Mouse (Mus musculus) liver, embryonic 12.5 days (tissue): ENCODE data around the gene Hpcal1. TPM values are rescaled to one million over a fixed set of nuclear protein-coding genes. Genes with fewer than 3 reads are reported as not detected.
"Not testable (repeated sequence)": the region's sequence is repeated elsewhere in the genome, so short reads cannot be mapped to it uniquely, and the experiment has no call there.

Experiments
- ATAC-seq: fragments of 200-750 bp; cut with Nextera tagmentation; 2 replicates; pipeline ENCODE4 v1.8.0; 2017; ENCODE audit warnings: moderate number of reproducible peaks, mild to moderate bottlenecking, moderate library complexity
- H3K27ac ChIP-seq: fragments of 300-500 bp; sonication (generic); 2 replicates; pipeline ENCODE4 v1.5.1; 2016; ENCODE audit warnings: mild to moderate bottlenecking
- H3K27me3 ChIP-seq: fragments of 300-500 bp; sonication (generic); replicated peaks from 2 replicates; pipeline ENCODE4 v1.6.1; 2016; ENCODE audit warnings: mild to moderate bottlenecking, moderate library complexity
- H3K36me3 ChIP-seq: fragments of 300-500 bp; sonication (generic); 2 replicates; pipeline ENCODE4 v1.6.1; 2016; ENCODE audit warnings: mild to moderate bottlenecking, moderate library complexity
- H3K4me1 ChIP-seq: fragments of 300-500 bp; sonication (generic); 2 replicates; pipeline ENCODE4 v1.6.1; 2016
- H3K4me2 ChIP-seq: fragments of 300-500 bp; sonication (generic); 2 replicates; pipeline ENCODE4 v1.6.1; 2016; ENCODE audit warnings: mild to moderate bottlenecking, moderate library complexity
- H3K4me3 ChIP-seq: fragments of 300-500 bp; sonication (generic); 2 replicates; pipeline ENCODE4 v1.5.1; 2016; ENCODE audit warnings: mild to moderate bottlenecking, moderate library complexity
- H3K9ac ChIP-seq: fragments of 300-500 bp; sonication (generic); 2 replicates; pipeline ENCODE4 v1.6.1; 2016; ENCODE audit warnings: mild to moderate bottlenecking, moderate library complexity
- H3K9me3 ChIP-seq: fragments of 300-500 bp; sonication (generic); replicated peaks from 2 replicates; pipeline ENCODE4 v1.6.1; 2016; ENCODE audit warnings: mild to moderate bottlenecking, moderate library complexity
- WGBS: fragments of 180-500 bp; shearing (Covaris S2); methylation state at CpG from one replicate; pipeline ENCODE4 v1.1.7; 2016; ENCODE audit not compliant: insufficient replicate concordance; 5-methylcytosine and 5-hydroxymethylcytosine counted together
- polyA plus RNA-seq: library from polyadenylated mRNA; unstranded; fragments of >200 nt; fragmentation: Nextera tagmentation; extraction: Ambion mirVana; gene quantifications from 2 replicates; pipeline ENCODE4 v1.2.1, GENCODE M21; 2016

The Hpcal1 gene
- polyA plus RNA-seq, 1 experiment from 2014 or later, result 17.6 TPM

DNA sequence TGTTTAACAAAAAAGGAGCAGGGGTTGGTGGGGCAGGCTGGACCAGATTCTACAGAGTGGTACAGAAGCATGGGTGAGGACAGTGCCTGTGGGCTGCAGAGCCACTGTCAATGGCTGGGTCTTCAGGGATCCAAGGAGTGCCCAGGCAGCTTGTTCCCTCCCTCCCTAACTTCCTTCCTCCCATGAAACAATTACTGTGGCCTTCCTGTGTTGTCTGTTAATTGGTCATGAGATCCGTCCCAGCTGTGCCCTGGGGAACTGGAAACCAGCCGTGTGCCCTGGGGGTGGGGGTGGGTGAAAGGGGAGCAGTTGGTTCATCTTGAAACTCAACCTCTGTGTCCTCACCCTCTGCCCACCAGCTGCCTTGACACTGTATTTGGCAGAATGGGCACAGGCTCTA, 79.9 kb downstream of the Hpcal1 start:
- H3K27me3 ChIP-seq, result no peaks in the 10 kb centered on the region
- H3K27ac ChIP-seq, result no peak overlapping the region
- H3K9me3 ChIP-seq, result no peaks in the 10 kb centered on the region
- no peak overlapping the region for H3K4me3 ChIP-seq
- H3K9ac ChIP-seq, result no peak overlapping the region
- 58% methylated on average over 2 of the region's 2 CpGs for WGBS
- H3K36me3 ChIP-seq, result no peaks in the 10 kb centered on the region
- no peak overlapping the region for H3K4me2 ChIP-seq
- peaks cover 26% of the 10 kb centered on the region for H3K4me1 ChIP-seq
- no peak for ATAC-seq

DNA sequence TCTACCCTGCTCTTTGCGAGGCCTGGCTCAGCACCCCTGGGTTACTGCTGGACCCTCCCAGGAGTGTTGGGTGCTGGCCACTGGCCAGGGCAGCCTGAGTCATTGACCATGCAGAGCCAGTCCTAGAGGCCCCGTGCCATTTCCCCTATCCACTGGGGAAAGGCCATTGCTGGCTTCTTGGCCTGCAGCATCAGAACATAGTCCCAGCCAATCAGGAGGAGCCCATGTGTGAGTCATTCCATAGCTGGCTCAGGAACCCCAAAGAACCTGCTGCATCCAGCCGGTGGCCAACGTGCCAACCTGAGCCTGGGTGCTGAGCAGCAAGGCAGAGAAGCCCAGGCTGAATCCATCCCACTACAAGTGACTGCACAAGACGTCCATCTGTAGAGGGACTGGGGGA, 83.1 kb downstream of the Hpcal1 start:
- H3K4me2 ChIP-seq, H3K27ac ChIP-seq, H3K9ac ChIP-seq, H3K9me3 ChIP-seq, H3K4me3 ChIP-seq, ATAC-seq, H3K27me3 ChIP-seq, H3K36me3 ChIP-seq: not testable (repeated sequence)
- peaks cover 23% of the 10 kb centered on the region for H3K4me1 ChIP-seq
- 64% methylated on average over 5 of the region's 5 CpGs for WGBS

GRCm38 (mm10) chr12:17774842-17775241, 84.2 kb downstream of the Hpcal1 start:
- 63% methylated on average over 3 of the region's 3 CpGs for WGBS
- not testable (repeated sequence) for H3K36me3 ChIP-seq, H3K9me3 ChIP-seq, H3K27ac ChIP-seq, H3K4me2 ChIP-seq, ATAC-seq, H3K4me3 ChIP-seq, H3K27me3 ChIP-seq, H3K9ac ChIP-seq
- 0 out of 2 replicates have a peak, but pooled peaks cover 12% of the 10 kb centered on the region for H3K4me1 ChIP-seq

- WGBS, result 8% methylated on average over 3 of the region's 3 CpGs
Observed at GRCm38 (mm10) chr12:17778320-17778719, 87.7 kb downstream of the Hpcal1 start.

DNA sequence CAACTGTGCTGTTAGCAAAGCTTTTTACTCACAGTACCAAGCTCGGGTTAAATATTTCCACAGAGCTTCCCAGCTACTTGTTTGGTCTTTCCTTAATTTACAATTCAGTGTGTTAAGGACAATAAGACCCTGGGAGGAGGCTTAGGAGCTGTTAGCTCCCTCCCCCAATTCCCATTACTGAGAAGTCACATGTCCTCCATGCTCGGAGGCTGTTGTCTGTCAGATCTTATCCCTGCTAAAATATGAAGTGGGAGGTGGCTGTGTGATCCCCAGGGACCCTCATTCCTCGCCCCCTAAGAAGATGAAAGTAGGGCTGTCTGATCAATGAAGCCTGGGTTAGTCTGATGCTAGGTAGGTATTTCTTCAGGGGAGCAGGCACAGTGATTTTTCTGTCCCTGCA, 88.4 kb downstream of the Hpcal1 start:
- no peak overlapping the region for H3K4me2 ChIP-seq
- H3K36me3 ChIP-seq, result no peaks in the 10 kb centered on the region
- H3K9me3 ChIP-seq, result no peaks in the 10 kb centered on the region
- no peak overlapping the region for H3K9ac ChIP-seq
- WGBS, result 33% methylated on average over 3 of the region's 3 CpGs
- H3K4me1 ChIP-seq, result no peaks in the 10 kb centered on the region
- H3K27me3 ChIP-seq, result no peaks in the 10 kb centered on the region
- ATAC-seq, result no peak
- no peak overlapping the region for H3K4me3 ChIP-seq
- no peak overlapping the region for H3K27ac ChIP-seq

More at GRCm38 (mm10) chr12:17778320-17778719, 87.7 kb downstream of the Hpcal1 start:
- H3K4me3 ChIP-seq, result no peak overlapping the region
- H3K9ac ChIP-seq, result no peak overlapping the region
- H3K9me3 ChIP-seq, result no peaks in the 10 kb centered on the region
- no peaks in the 10 kb centered on the region for H3K4me1 ChIP-seq
- H3K27me3 ChIP-seq, result no peaks in the 10 kb centered on the region
- H3K36me3 ChIP-seq, result no peaks in the 10 kb centered on the region
- ATAC-seq, result no peak
- no peak overlapping the region for H3K4me2 ChIP-seq
- H3K27ac ChIP-seq, result no peak overlapping the region

DNA sequence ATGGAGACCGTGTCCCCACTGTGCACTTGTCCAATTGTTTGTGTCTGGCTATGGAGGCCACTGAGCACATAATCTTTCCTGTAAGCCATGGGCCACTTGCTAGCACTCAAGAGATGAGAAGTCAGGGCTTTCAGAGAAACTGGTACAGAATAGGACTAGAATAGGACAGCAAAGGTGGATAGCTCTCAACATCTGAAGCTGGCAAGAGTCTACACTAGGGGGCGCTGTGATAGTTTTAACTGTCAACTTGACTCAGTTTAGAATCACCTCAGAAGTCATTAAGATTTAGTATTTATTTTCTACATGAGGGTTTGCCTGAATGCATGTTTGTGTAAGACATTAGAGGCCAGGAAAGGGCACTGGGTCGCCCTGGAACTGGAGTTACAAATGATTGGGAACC, 98.8 kb downstream of the Hpcal1 start:
- no peaks in the 10 kb centered on the region for H3K4me1 ChIP-seq
- no peaks in the 10 kb centered on the region for H3K27me3 ChIP-seq
- ATAC-seq, result no peak
- H3K4me2 ChIP-seq, result no peak overlapping the region
- H3K36me3 ChIP-seq, result peaks cover 20% of the 10 kb centered on the region; the same call in 1 of the 2 replicates
- H3K9ac ChIP-seq, result no peak overlapping the region
- H3K27ac ChIP-seq, result no peak overlapping the region
- H3K9me3 ChIP-seq, result no peaks in the 10 kb centered on the region
- no peak overlapping the region for H3K4me3 ChIP-seq
- WGBS, result 45% methylated on average over 3 of the region's 3 CpGs

- no peaks in the 10 kb centered on the region for H3K27me3 ChIP-seq
- H3K4me3 ChIP-seq, result no peak overlapping the region
- H3K9ac ChIP-seq, result no peak overlapping the region
- H3K27ac ChIP-seq, result no peak overlapping the region
- ATAC-seq, result no peak
- H3K36me3 ChIP-seq, result peaks cover 17% of the 10 kb centered on the region; the same call in 1 of the 2 replicates
- no peak overlapping the region for H3K4me2 ChIP-seq
- H3K9me3 ChIP-seq, result no peaks in the 10 kb centered on the region
- 78% methylated on average over 6 of the region's 6 CpGs for WGBS
- H3K4me1 ChIP-seq, result 0 out of 2 replicates have a peak, but pooled peaks cover 6% of the 10 kb centered on the region
Observed at GRCm38 (mm10) chr12:17791111-17791510, 100.5 kb downstream of the Hpcal1 start.

DNA sequence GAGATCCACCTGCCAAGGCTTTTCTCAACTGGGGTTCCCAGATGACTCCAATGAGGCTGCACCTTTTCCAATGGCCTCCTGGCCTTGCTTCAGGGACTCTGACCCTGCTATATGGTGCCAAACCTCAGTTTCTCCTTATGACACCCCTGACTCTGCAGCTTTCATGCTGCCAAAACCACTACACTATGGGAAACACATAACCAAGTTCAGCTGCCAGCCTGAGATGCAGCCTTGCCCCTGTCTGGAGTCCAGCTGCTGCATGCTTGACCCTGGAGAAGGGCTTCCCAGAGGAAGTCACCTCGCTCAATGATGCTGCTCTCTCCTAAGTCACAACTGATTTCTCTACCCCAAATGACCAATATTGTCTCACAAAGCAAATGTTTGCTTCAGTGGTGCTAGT, 102.1 kb downstream of the Hpcal1 start:
- ATAC-seq, result no peak
- Histone ChIP-seq H3K9me3 (no peaks in the 10 kb centered on the region), H3K27me3 (no peaks in the 10 kb centered on the region), H3K4me2 (no peak overlapping the region), H3K9ac (no peak overlapping the region), H3K36me3 (peaks cover 11% of the 10 kb centered on the region; the same call in 1 of the 2 replicates), H3K4me1 (0 out of 2 replicates have a peak, but pooled peaks cover 6% of the 10 kb centered on the region), H3K4me3 (no peak overlapping the region), H3K27ac (no peak overlapping the region)
- 58% methylated on average over 1 of the region's 1 CpGs for WGBS

DNA sequence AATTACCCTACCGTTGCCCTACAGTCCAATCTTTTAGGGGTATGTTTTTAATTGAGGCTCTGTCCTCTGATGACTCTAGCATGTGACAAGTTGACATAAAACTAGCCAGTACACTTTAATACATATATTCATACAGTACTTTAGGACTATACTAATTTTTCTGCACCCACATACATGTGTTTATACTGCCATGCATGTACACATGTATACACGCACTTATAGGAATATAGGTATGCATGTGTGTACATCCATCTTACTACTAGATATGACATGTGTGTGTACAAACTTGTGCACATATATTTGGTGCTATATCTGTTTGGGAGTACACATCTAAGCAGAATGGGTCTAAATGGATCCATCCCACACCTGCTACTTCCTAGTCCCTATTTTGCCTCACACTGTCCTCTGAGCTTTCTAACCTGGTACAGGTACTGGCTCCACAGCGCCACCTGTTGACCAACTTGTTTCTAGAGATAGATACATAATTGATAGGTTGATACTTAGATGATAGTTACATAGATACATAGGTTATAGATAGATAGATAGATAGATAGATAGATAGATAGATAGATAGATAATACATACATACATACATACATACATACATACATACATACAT, 105.1 kb downstream of the Hpcal1 start:
- WGBS, result 58% methylated on average over 3 of the region's 3 CpGs
- H3K9ac ChIP-seq, result no peak overlapping the region
- ATAC-seq, result no peak
- peaks cover 11% of the 10 kb centered on the region; the same call in 1 of the 2 replicates for H3K36me3 ChIP-seq
- 0 out of 2 replicates have a peak, but pooled peaks cover 6% of the 10 kb centered on the region for H3K4me1 ChIP-seq
- no peaks in the 10 kb centered on the region for H3K9me3 ChIP-seq
- no peak overlapping the region for H3K4me2 ChIP-seq
- H3K27ac ChIP-seq, result no peak overlapping the region
- no peak overlapping the region for H3K4me3 ChIP-seq
- H3K27me3 ChIP-seq, result no peaks in the 10 kb centered on the region

DNA sequence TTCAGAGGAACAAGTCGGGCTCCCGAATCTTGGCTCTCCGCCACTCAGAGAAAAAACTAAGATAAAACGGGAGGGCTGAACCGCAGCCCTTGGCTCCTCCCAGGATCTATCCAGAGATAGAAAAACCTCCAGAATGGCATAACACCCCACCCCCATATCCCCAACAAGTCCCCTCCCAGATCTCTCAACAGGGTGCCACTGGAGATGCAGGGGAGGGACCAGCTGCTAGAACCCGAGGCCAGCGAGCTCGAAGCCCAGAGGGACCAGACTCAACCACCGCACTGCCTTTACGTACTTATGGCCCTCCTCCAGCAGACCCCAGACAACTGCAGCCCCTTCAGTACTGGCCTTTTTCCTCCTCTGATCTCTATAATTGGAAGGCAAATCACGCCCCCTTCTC, 107.6 kb downstream of the Hpcal1 start:
- not testable (repeated sequence) for H3K27me3 ChIP-seq, H3K4me2 ChIP-seq, H3K9me3 ChIP-seq, ATAC-seq, H3K9ac ChIP-seq, H3K4me3 ChIP-seq, H3K27ac ChIP-seq, H3K36me3 ChIP-seq, H3K4me1 ChIP-seq
- 73% methylated on average over 11 of the region's 11 CpGs for WGBS

GRCm38 (mm10) chr12:17808542-17808941, 117.9 kb downstream of the Hpcal1 start:
- WGBS, result 20% methylated on average over 2 of the region's 2 CpGs
- H3K9ac ChIP-seq, result no peak overlapping the region
- no peak overlapping the region for H3K4me3 ChIP-seq
- H3K27ac ChIP-seq, result no peak overlapping the region
- H3K4me2 ChIP-seq, result no peak overlapping the region
- H3K9me3 ChIP-seq, result no peaks in the 10 kb centered on the region
- H3K4me1 ChIP-seq, result no peaks in the 10 kb centered on the region
- H3K27me3 ChIP-seq, result no peaks in the 10 kb centered on the region
- ATAC-seq, result no peak
- H3K36me3 ChIP-seq, result no peaks in the 10 kb centered on the region

- not testable (repeated sequence) for H3K9me3 ChIP-seq, H3K36me3 ChIP-seq, H3K27ac ChIP-seq, H3K9ac ChIP-seq, ATAC-seq, H3K4me3 ChIP-seq, H3K4me1 ChIP-seq, H3K27me3 ChIP-seq, H3K4me2 ChIP-seq
- WGBS, result 62% methylated on average over 1 of the region's 1 CpGs
Observed at GRCm38 (mm10) chr12:17835279-17835678, 144.6 kb downstream of the Hpcal1 start.
